Mouse (Mus musculus): ENCODE data around the gene Olfr1375. TPM values are rescaled to one million over a fixed set of nuclear protein-coding genes. Genes with fewer than 3 reads are reported as not detected.

Gene Olfr1375
- polyA plus RNA-seq, 1 experiment from 2014 or later = not detected

DNA sequence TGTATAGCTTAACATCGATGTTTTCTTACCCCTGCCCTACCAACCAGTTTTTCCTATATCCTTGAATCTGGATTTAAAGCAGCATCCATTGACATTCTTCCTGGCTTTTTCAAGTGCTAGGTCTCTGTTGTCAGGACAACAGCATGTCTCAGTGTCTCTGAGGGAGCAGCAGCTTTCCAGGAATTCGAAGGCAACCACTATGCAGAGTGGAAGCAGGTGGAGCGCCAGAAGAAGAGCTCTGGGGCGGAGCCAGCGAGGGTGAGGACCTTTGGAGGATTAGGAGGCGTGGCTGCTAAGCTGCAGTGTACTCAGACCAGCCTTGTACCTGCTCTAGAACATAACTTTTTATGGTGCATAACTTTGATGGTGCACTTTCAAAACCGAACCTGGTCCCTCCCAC lies 36.6 kb downstream of the Olfr1375 start:
- Histone ChIP-seq H3K27ac (ENCODE audit: low read length) (no peak overlapping the region), H3K4me3 (replicated peaks; ENCODE audit: low read length) (no peak overlapping the region), H3K9ac (ENCODE audit: low read length) (no peak overlapping the region), H3K36me3 (ENCODE audit: control insufficient read depth, insufficient read depth, low read length) (no peaks in the 10 kb centered on the region), H3K4me2 (ENCODE audit: low read depth, low read length) (no peak overlapping the region), H3K27me3 (ENCODE audit: control insufficient read depth, insufficient read depth, low read length) (no peaks in the 10 kb centered on the region), H3K4me1 (ENCODE audit: control insufficient read depth, insufficient read depth, low read length) (no peaks in the 10 kb centered on the region), H3K9me3 (replicated peaks; ENCODE audit: control insufficient read depth, low read length) (no peaks in the 10 kb centered on the region)
- 38% methylated on average over 7 of the region's 7 CpGs for WGBS
- ATAC-seq (ENCODE audit: insufficient read depth, low FRiP score) = no peak

DNA sequence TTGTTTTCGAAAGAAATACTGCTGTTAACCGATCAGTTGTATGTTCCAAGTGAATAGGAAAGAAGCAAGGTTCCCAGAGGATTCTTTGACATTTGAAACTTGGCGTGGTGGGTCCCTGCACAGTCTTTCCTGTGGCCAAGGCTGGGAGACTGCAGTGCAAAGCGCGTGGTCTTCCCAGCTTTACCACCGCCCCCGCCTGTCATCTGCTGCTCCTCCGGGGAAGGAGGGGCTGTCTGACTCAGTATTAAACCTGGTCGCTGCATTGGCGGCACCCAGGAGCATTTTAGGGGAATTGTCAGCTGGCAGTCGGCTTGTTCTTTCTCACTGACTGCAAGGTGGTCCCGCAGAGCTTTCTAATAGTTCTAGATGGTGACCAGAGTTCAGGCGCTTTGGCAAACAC lies 37.4 kb downstream of the Olfr1375 start:
- Histone ChIP-seq H3K9ac (ENCODE audit: low read length) (no peak overlapping the region), H3K4me3 (replicated peaks; ENCODE audit: low read length) (no peak overlapping the region), H3K27ac (ENCODE audit: low read length) (no peak overlapping the region), H3K27me3 (ENCODE audit: control insufficient read depth, insufficient read depth, low read length) (no peaks in the 10 kb centered on the region), H3K9me3 (replicated peaks; ENCODE audit: control insufficient read depth, low read length) (no peaks in the 10 kb centered on the region), H3K4me1 (ENCODE audit: control insufficient read depth, insufficient read depth, low read length) (no peaks in the 10 kb centered on the region), H3K4me2 (ENCODE audit: low read depth, low read length) (no peak overlapping the region), H3K36me3 (ENCODE audit: control insufficient read depth, insufficient read depth, low read length) (no peaks in the 10 kb centered on the region)
- ATAC-seq (ENCODE audit: insufficient read depth, low FRiP score) = no peak
- 58% methylated on average over 13 of the region's 13 CpGs for WGBS

Other genes starting within 250 kb of the Olfr1375 start
- gene Zfp354c, start 220.4 kb upstream of the Olfr1375 start, polyA plus RNA-seq (2015; fragmentation: Nextera tagmentation; extraction: Ambion mirVana) = 24.9 and 25.9 TPM in 2 replicates
- 0.57 and 0.62 TPM in 2 replicates for gene Zfp879, start 206.6 kb upstream of the Olfr1375 start, polyA plus RNA-seq (2015; fragmentation: Nextera tagmentation; extraction: Ambion mirVana)
- 0.14 and 0.19 TPM in 2 replicates for gene Grm6, start 197.4 kb upstream of the Olfr1375 start, polyA plus RNA-seq (2015; fragmentation: Nextera tagmentation; extraction: Ambion mirVana)
- gene Zfp454, start 160.5 kb upstream of the Olfr1375 start, polyA plus RNA-seq (2015; fragmentation: Nextera tagmentation; extraction: Ambion mirVana) = 5.6 and 6.9 TPM in 2 replicates
- 11.6 and 11.8 TPM in 2 replicates for gene Zfp2, start 131.9 kb upstream of the Olfr1375 start, polyA plus RNA-seq (2015; fragmentation: Nextera tagmentation; extraction: Ambion mirVana)
- 1.5 and 1.8 TPM in 2 replicates for gene Zfp354b, start 116.5 kb upstream of the Olfr1375 start, polyA plus RNA-seq (2015; fragmentation: Nextera tagmentation; extraction: Ambion mirVana)
- not detected in 2 replicates for gene 4933414I15Rik, start 104.3 kb upstream of the Olfr1375 start, polyA plus RNA-seq (2015; fragmentation: Nextera tagmentation; extraction: Ambion mirVana)
- gene Prop1, start 94.3 kb upstream of the Olfr1375 start, polyA plus RNA-seq (2015; fragmentation: Nextera tagmentation; extraction: Ambion mirVana) = not detected in 2 replicates
- gene Olfr1378, start 81.6 kb upstream of the Olfr1375 start, polyA plus RNA-seq (2015; fragmentation: Nextera tagmentation; extraction: Ambion mirVana) = not detected in 2 replicates
- not detected in 2 replicates for gene Olfr1377, start 66.1 kb upstream of the Olfr1375 start, polyA plus RNA-seq (2015; fragmentation: Nextera tagmentation; extraction: Ambion mirVana)
- not detected in 2 replicates for gene Olfr51, start 44.5 kb upstream of the Olfr1375 start, polyA plus RNA-seq (2015; fragmentation: Nextera tagmentation; extraction: Ambion mirVana)
- not detected in 2 replicates for gene Olfr54, start 33.9 kb upstream of the Olfr1375 start, polyA plus RNA-seq (2015; fragmentation: Nextera tagmentation; extraction: Ambion mirVana)
- 7.4 TPM in 2 replicates for gene Zfp354a, start 11.1 kb downstream of the Olfr1375 start, polyA plus RNA-seq (2015; fragmentation: Nextera tagmentation; extraction: Ambion mirVana)
- gene Gm12569, start 172.4 kb downstream of the Olfr1375 start, polyA plus RNA-seq (2015; fragmentation: Nextera tagmentation; extraction: Ambion mirVana) = not detected in 2 replicates
- 115 and 123 TPM in 2 replicates for gene Clk4, start 213.6 kb downstream of the Olfr1375 start, polyA plus RNA-seq (2015; fragmentation: Nextera tagmentation; extraction: Ambion mirVana)
- gene BC049762, start 214.9 kb downstream of the Olfr1375 start, polyA plus RNA-seq (2015; fragmentation: Nextera tagmentation; extraction: Ambion mirVana) = 0.36 TPM in 1 of 2 replicates, not detected in the other
- 5.7 and 7.0 TPM in 2 replicates for gene Col23a1, start 241.8 kb downstream of the Olfr1375 start, polyA plus RNA-seq (2015; fragmentation: Nextera tagmentation; extraction: Ambion mirVana)